Mouse (Mus musculus) kidney, postnatal 0 days (tissue): ENCODE measurements around the gene Bola1. TPM values are rescaled to one million over a fixed set of nuclear protein-coding genes. Genes with fewer than 3 reads are reported as not detected.
A peak's percentile ranks its signal among the peaks of the same experiment; 100 is the strongest.
"Not testable (repeated sequence)": the region's sequence is repeated elsewhere in the genome, so short reads cannot be mapped to it uniquely, and the experiment has no call there.

ENCODE experiments used
- ATAC-seq: fragments of 200-750 bp; cut with Nextera tagmentation; replicated peaks from 2 replicates; pipeline ENCODE4 v1.8.0; 2017; ENCODE audit warnings: low read depth, moderate number of reproducible peaks, moderate TSS enrichment, moderate library complexity; ENCODE audit not compliant: low FRiP score
- DNase-seq: peaks from one replicate; pipeline ENCODE4 v3.0.0-alpha.2; 2016; ENCODE audit warnings: low spot score
- H3K27ac ChIP-seq: fragments of 300-500 bp; sonication (generic); 2 replicates; pipeline ENCODE4 v1.5.1; 2014; ENCODE audit warnings: mild to moderate bottlenecking
- H3K27me3 ChIP-seq: fragments of 300-500 bp; sonication (generic); 2 replicates; pipeline ENCODE4 v1.6.1; 2014; ENCODE audit warnings: low read length, mixed read lengths; ENCODE audit not compliant: insufficient read depth
- H3K36me3 ChIP-seq: fragments of 300-500 bp; sonication (generic); 2 replicates; pipeline ENCODE4 v1.6.1; 2014; ENCODE audit warnings: low read length, mixed read lengths; ENCODE audit not compliant: insufficient read depth
- H3K4me1 ChIP-seq: fragments of 300-500 bp; sonication (generic); replicated peaks from 2 replicates; pipeline ENCODE4 v1.6.1; 2014; ENCODE audit warnings: antibody characterized with exemption, low read length, mixed read lengths; ENCODE audit not compliant: insufficient read depth
- H3K4me2 ChIP-seq: fragments of 300-500 bp; sonication (generic); 2 replicates; pipeline ENCODE4 v1.6.1; 2014; ENCODE audit warnings: mild to moderate bottlenecking, low read length, moderate library complexity, mixed read lengths
- H3K4me3 ChIP-seq: fragments of 300-500 bp; sonication (generic); replicated peaks from 2 replicates; pipeline ENCODE4 v1.5.1; 2014; ENCODE audit warnings: low read depth, low read length
- H3K9ac ChIP-seq: fragments of 300-500 bp; sonication (generic); 2 replicates; pipeline ENCODE4 v1.6.1; 2014; ENCODE audit warnings: low read depth, low read length
- H3K9me3 ChIP-seq: fragments of 300-500 bp; sonication (generic); replicated peaks from 2 replicates; pipeline ENCODE4 v1.6.1; 2016; ENCODE audit warnings: low read length, inconsistent platforms, mixed read lengths
- CTCF ChIP-seq: IDR thresholded peaks from 2 replicates; pipeline ENCODE4 v1.5.1; 2016; ENCODE audit warnings: antibody characterized with exemption, low read depth, mild to moderate bottlenecking, moderate library complexity
- WGBS: fragments of 180-500 bp; shearing (Covaris S2); extraction: QIAGEN DNeasy Blood & Tissue Kit; methylation state at CpG from one replicate; pipeline ENCODE4 v1.1.7; 2014; 5-methylcytosine and 5-hydroxymethylcytosine counted together
- polyA plus RNA-seq: library from polyadenylated mRNA; unstranded; fragments of >200 nt; fragmentation: Nextera tagmentation; extraction: Ambion mirVana; gene quantifications from 2 replicates; pipeline ENCODE4 v1.2.1, GENCODE M21; 2015

The Bola1 gene
- polyA plus RNA-seq, 1 experiment from 2014 or later: 70.5 TPM

- DNase-seq (no peak), ATAC-seq (no peak)
- no peak for TF ChIP-seq CTCF
- 6% methylated on average over 11 of the region's 11 CpGs for WGBS
- H3K27ac ChIP-seq: peak overlapping the region; percentile 52; the same call in 1 of the 2 replicates
- H3K4me3 ChIP-seq: peak overlapping the region; percentile 36
- H3K4me1 ChIP-seq: peaks cover 11% of the 10 kb centered on the region
- H3K9ac ChIP-seq: peak overlapping the region; percentile 55
- H3K27me3 ChIP-seq: no peaks in the 10 kb centered on the region
- H3K9me3 ChIP-seq: no peaks in the 10 kb centered on the region
- H3K4me2 ChIP-seq: peak overlapping the region; percentile 51
- H3K36me3 ChIP-seq: no peaks in the 10 kb centered on the region
These were observed 28.0 kb upstream of the Bola1 start for GRCm38 (mm10) chr3:96247356-96248140.

DNA sequence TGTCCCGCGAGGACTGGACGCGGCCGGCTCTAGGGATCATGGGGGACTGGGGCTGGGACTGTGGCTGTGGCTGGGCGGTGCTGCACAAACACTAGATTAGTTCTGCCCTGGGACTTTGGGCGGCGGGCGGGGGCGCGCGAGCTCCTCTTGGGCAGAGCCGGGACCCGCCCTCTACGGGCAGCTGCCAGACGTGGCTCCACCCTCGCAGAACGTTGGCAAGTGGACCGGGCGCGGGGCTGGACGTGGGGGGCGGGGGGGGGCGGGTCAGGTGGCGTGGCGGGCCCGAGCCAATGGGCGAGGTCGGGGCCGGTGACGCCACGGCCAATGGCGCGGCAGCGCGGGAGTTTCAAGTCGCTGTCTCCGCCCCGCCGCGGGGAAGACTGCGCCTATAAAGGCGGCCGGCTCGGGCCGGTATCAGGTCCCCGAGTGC, 26.9 kb upstream of the Bola1 start, which contains the start of gene Hist2h3c1:
Gene Hist2h3c1, plus strand, starts transcription at position 259 of the 430 bp plus-strand sequence.
- WGBS: 0% methylated on average over 1 of the region's 47 CpGs
- not testable (repeated sequence) for H3K9me3 ChIP-seq, DNase-seq, H3K27me3 ChIP-seq, H3K36me3 ChIP-seq
- ATAC-seq: peak; percentile 93
- Histone ChIP-seq H3K27ac (peak within 1 kb of the TSS; percentile 83; the same call in 1 of the 2 replicates), H3K4me1 (peaks cover 11% of the 10 kb centered on the region), H3K9ac (peak within 1 kb of the TSS; percentile 55), H3K4me2 (peak within 1 kb of the TSS; percentile 51), H3K4me3 (peak within 1 kb of the TSS; percentile 36)

DNA sequence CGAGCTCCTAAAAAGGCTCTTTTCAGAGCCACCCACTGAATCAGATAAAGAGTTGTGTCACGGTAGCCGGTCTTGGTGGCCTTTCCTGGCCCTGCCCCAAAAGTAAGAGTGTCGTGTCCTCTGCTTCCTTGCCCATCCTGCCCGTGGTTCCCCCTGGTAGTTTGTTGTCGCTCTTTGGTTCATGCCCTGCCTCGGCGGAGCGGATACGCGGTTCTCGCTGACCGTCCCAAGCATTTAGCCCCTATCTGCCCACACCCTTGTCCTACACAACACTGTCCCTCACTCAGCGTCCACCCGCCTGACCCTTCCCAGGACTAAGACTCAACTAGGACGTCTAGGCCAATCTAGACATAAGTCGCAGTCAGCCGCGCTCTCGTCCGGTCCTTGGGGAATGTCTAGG, 26.5 kb upstream of the Bola1 start:
- 0 out of 2 replicates have a peak overlapping the region, but pooled peaks have one; percentile 14 for H3K4me3 ChIP-seq
- not testable (repeated sequence) for H3K4me2 ChIP-seq, H3K9ac ChIP-seq

DNA sequence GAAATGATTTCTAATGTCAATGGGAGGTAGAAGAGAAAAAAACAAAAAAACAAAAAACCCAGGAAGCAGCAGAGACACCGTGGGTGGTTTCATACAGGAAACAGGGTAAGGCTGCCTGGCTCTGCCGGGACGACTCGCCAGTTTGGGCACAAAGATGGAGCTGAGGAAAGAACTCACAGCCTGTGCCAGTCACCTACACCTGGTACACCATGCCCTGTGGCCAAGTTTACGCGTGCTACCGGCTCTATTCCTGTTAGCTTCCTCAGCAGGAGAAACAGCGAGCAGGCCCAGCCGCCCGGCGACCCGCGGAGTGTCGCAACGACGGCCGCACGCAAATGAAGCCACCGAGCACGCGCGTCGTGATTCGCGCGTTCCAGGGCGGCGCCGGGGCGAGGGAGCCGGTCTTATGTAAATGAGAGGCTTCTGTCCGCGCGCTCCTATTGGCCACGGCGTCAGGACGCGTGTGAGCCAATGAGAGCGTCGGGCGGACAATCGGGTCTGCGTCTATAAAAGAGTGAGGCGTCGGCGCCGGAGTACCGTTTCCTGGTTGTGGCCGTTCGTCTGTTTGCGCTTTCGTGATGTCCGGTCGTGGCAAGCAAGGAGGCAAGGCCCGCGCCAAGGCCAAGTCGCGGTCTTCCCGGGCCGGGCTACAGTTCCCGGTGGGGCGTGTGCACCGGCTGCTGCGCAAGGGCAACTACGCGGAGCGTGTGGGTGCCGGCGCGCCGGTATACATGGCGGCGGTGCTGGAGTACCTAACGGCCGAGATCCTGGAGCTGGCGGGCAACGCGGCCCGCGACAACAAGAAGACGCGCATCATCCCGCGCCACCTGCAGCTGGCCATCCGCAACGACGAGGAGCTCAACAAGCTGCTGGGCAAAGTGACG, 25.7 kb upstream of the Bola1 start, which contains the start of gene Hist2h2aa1:
Gene Hist2h2aa1, plus strand, starts transcription at position 495 of the 884 bp plus-strand sequence.
- H3K27me3 ChIP-seq, H3K9me3 ChIP-seq, H3K36me3 ChIP-seq: not testable (repeated sequence)
- Histone ChIP-seq H3K4me3 (peak within 1 kb of the TSS; percentile 48), H3K4me2 (peak within 1 kb of the TSS; percentile 59), H3K9ac (peak within 1 kb of the TSS; percentile 78), H3K4me1 (peaks cover 11% of the 10 kb centered on the region), H3K27ac (peak within 1 kb of the TSS; percentile 94)
- DNase-seq: peak; percentile 75
- ATAC-seq: peak; percentile 86
- WGBS: 0% methylated on average over 19 of the region's 88 CpGs

More for the DNA sequence above, 26.5 kb upstream of the Bola1 start:
- not testable (repeated sequence) for H3K36me3 ChIP-seq, H3K27me3 ChIP-seq, H3K9me3 ChIP-seq, ATAC-seq, DNase-seq
- H3K27ac ChIP-seq: peak overlapping the region; percentile 83; the same call in 1 of the 2 replicates
- peaks cover 11% of the 10 kb centered on the region for H3K4me1 ChIP-seq
- WGBS: 1% methylated on average over 10 of the region's 21 CpGs

DNA sequence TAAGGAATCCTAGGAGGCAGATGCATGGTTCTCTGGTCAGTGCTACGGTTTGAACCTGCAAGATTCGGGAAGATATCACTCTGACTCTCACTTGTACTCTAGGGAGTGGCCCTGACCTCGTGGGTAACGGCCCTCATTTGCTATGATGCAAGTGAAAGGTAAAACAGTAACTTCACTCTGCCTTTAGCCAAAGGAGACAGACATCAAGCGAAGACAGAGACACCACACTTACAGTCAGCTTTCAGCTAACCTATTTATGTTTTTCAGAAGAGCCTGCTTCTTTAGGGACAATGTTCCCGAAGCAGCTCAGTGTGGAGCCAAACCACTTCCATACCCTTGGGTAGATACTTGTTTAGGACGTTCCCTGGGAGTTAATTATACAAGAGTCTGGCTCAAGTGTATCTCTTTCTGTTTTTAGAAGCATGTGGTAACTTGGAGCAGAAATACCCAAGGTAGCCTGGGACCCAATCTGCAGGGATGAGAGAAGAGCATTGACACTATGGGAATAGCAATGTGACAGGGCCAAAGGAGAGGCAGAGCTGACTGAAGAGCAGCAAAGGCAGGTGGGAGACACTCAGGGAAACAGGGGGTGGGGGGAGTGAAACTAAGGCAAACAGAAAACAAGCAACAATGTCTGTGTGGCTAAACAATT, 24.5 kb upstream of the Bola1 start:
- WGBS: 64% methylated on average over 7 of the region's 7 CpGs
- peak overlapping the region; percentile 94 for H3K27ac ChIP-seq
- H3K4me1 ChIP-seq: peaks cover 11% of the 10 kb centered on the region
- H3K36me3 ChIP-seq: no peaks in the 10 kb centered on the region
- H3K27me3 ChIP-seq: no peaks in the 10 kb centered on the region
- H3K9me3 ChIP-seq: no peaks in the 10 kb centered on the region
- DNase-seq: no peak
- H3K4me3 ChIP-seq: peak overlapping the region; percentile 48
- ATAC-seq: no peak
- 0 out of 2 replicates have a peak overlapping the region, but pooled peaks have one; percentile 78 for H3K9ac ChIP-seq
- peak overlapping the region; percentile 59 for H3K4me2 ChIP-seq
- no peak for TF ChIP-seq CTCF

DNA sequence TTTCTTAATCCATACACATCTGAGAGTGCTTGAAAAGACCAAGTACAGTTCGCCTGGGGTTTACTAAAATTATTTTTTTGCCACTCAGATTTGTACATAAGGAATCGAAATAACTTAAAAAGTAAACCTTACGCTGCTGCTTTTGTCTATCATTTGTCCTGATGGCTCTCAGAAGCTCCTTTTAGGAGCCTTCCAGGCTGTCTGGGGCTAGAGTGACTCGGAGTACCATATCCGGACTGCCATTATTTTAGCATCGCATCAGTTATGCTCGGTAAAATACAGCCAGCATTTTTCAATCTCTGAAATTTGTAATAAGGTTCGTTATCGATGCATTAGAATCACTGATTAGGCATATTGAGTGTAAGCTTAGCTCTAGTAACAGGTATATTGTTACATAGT, 21.3 kb upstream of the Bola1 start:
- H3K36me3 ChIP-seq: no peaks in the 10 kb centered on the region
- peak overlapping the region; percentile 30 for H3K4me2 ChIP-seq
- DNase-seq: no peak
- 0 out of 2 replicates have a peak overlapping the region, but pooled peaks have one; percentile 14 for H3K9ac ChIP-seq
- no peak overlapping the region for H3K4me3 ChIP-seq
- TF ChIP-seq CTCF: no peak
- no peaks in the 10 kb centered on the region for H3K27me3 ChIP-seq
- ATAC-seq: no peak
- no peaks in the 10 kb centered on the region for H3K9me3 ChIP-seq
- peaks cover 19% of the 10 kb centered on the region for H3K4me1 ChIP-seq
- H3K27ac ChIP-seq: peak overlapping the region; percentile 61
- 79% methylated on average over 9 of the region's 9 CpGs for WGBS

DNA sequence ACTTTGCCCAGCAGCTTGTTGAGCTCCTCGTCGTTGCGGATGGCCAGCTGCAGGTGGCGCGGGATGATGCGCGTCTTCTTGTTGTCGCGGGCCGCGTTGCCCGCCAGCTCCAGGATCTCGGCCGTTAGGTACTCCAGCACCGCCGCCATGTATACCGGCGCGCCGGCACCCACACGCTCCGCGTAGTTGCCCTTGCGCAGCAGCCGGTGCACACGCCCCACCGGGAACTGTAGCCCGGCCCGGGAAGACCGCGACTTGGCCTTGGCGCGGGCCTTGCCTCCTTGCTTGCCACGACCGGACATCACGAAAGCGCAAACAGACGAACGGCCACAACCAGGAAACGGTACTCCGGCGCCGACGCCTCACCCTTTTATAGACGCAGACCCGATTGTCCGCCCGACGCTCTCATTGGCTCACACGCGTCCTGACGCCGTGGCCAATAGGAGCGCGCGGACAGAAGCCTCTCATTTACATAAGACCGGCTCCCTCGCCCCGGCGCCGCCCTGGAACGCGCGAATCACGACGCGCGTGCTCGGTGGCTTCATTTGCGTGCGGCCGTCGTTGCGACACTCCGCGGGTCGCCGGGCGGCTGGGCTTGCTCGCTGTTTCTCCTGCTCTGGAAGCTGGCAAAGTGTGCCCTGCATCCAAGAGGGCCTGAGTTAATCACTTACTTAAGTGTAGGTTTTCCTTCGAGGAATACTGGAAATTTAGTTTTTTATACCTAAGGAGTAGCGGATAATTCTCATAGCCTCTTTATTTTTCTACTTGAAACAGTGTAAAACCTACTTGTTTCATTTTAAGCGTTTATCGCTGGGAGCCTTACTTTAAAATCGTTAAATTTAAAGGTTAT, 20.7 kb upstream of the Bola1 start, which contains the start of gene Hist2h2aa2:
Gene Hist2h2aa2, minus strand, starts transcription at position 328 of the 850 bp plus-strand sequence.
- H3K4me3 ChIP-seq: 0 out of 2 replicates have a peak within 1 kb of the TSS, but pooled peaks have one; percentile 23
- H3K4me1 ChIP-seq: peaks cover 19% of the 10 kb centered on the region
- H3K9me3 ChIP-seq, H3K36me3 ChIP-seq, H3K27me3 ChIP-seq: not testable (repeated sequence)
- peak within 1 kb of the TSS; percentile 82 for H3K27ac ChIP-seq
- WGBS: 5% methylated on average over 27 of the region's 85 CpGs
- DNase-seq (peak; percentile 85), ATAC-seq (peak; percentile 84)
- peak within 1 kb of the TSS; percentile 34 for H3K4me2 ChIP-seq
- H3K9ac ChIP-seq: 0 out of 2 replicates have a peak within 1 kb of the TSS, but pooled peaks have one; percentile 47
